Mouse (Mus musculus): ENCODE data around the gene Rapgef3. TPM values are rescaled to one million over a fixed set of nuclear protein-coding genes. Genes with fewer than 3 reads are reported as not detected.

Gene Rapgef3
- polyA plus RNA-seq, 1 experiment from 2014 or later, result 10.1 TPM

DNA sequence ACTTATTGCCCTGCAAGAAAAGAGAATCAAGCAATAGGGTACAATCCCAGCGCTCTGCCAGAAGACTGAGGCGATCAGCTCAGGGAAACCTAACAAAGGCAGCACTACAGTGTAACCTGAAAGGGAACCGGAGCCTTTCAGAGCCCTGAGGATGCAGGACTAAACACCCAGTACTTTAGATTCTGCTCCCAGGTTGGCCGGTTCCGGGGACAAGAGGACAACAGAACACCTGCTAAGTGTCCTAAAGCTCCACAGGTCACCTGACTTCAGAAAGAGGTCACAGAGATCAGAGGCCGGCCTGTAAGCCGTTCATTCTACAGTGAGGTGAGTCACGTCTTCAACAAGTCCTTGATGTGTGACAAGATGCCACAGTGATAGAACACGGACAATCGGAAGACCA, 71.2 kb downstream of the Rapgef3 start:
- 87% methylated on average over 10 of the region's 10 CpGs for WGBS
- no peak overlapping the region for H3K4me2 ChIP-seq

More for the DNA sequence above, 71.2 kb downstream of the Rapgef3 start:
- no peak for ATAC-seq (ENCODE audit: insufficient number of reproducible peaks, insufficient read depth, low FRiP score, low TSS enrichment, low read depth)
- Histone ChIP-seq H3K27me3 (no peaks in the 10 kb centered on the region), H3K9me3 (no peaks in the 10 kb centered on the region), H3K27ac (no peak overlapping the region), H3K36me3 (peaks cover 94% of the 10 kb centered on the region), H3K9ac (replicated peaks) (no peak overlapping the region), H3K4me1 (replicated peaks) (no peaks in the 10 kb centered on the region), H3K4me3 (replicated peaks) (no peak overlapping the region)

Other genes with a start within 250 kb of the Rapgef3 start
- gene Rpap3, start 62.1 kb downstream of the Rapgef3 start, polyA plus RNA-seq (2016; fragmentation: Nextera tagmentation; extraction: Ambion mirVana), result 39.4 and 40.4 TPM in 2 replicates
- gene Endou, start 36.6 kb downstream of the Rapgef3 start, polyA plus RNA-seq (2016; fragmentation: Nextera tagmentation; extraction: Ambion mirVana), result 0.14 and 0.23 TPM in 2 replicates
- 34.2 and 36.6 TPM in 2 replicates for gene Slc48a1, start 10.5 kb upstream of the Rapgef3 start, polyA plus RNA-seq (2016; fragmentation: Nextera tagmentation; extraction: Ambion mirVana)
- gene Hdac7, start 76.5 kb upstream of the Rapgef3 start, polyA plus RNA-seq (2016; fragmentation: Nextera tagmentation; extraction: Ambion mirVana), result 31.5 and 33.6 TPM in 2 replicates
- 0.24 and 0.42 TPM in 2 replicates for gene Vdr, start 142.7 kb upstream of the Rapgef3 start, polyA plus RNA-seq (2016; fragmentation: Nextera tagmentation; extraction: Ambion mirVana)
- gene Tmem106c, start 196.2 kb upstream of the Rapgef3 start, polyA plus RNA-seq (2016; fragmentation: Nextera tagmentation; extraction: Ambion mirVana), result 30.9 and 33.9 TPM in 2 replicates
- 431 and 545 TPM in 2 replicates for gene Col2a1, start 236.7 kb upstream of the Rapgef3 start, polyA plus RNA-seq (2016; fragmentation: Nextera tagmentation; extraction: Ambion mirVana)

Data from limb, embryonic 12.5 days (tissue).